Mouse (Mus musculus) lung, postnatal 14 days (tissue): ENCODE measurements at regions not wholly inside any gene's neighbourhood (a gene's known extent, or its start where the extent isn't known, plus 50 kb on each side); places are given as distances from the start of the nearest gene placed in this dataset.

Experiments used
- DNase-seq: peaks from one replicate; pipeline ENCODE4 v3.0.0; 2021

DNA sequence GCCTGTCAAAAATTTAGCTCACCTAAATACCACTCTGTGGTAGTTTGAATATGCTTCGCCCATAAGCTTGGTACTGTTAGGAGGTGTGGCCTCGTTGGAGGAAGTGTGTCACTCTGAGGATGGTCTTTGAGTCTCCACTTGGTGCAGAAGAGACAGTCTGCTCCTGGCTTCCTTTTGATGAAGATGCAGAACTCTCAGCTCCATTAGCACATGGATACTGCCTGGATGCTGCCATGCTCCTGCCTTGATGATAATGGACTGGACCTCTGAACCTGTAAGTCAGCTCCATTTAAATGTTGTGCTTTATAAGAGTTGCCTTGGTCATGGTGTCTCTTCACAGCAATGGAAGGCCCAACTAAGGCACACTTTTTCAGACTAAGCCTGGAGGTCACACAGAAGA is 56.9 kb upstream of the Pik3r1 start:
- DNase-seq: no peak

GRCm38 (mm10) chr13:101831872-101832629 is 64.0 kb upstream of the Pik3r1 start:
- no peak for DNase-seq

DNA sequence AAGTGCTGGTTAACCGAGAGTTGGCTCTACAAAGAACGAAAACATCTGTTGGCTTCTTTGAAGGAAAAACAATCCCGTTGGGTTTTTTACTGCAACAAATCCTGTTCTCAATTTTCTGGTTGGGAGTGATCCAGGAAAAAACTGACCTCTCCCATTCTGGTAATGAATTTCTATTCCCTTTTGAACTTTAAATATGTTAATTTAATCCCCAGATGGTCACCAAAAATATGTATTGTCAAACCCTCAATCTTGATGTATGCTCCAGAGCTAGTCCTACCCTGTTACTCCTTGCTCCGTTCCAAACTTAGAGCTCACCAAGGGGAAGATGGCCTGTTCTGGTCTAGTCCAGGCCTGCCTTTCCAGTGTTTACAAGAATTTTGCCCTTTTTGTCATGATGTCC is 66.5 kb upstream of the Pik3r1 start:
- DNase-seq: no peak

DNA sequence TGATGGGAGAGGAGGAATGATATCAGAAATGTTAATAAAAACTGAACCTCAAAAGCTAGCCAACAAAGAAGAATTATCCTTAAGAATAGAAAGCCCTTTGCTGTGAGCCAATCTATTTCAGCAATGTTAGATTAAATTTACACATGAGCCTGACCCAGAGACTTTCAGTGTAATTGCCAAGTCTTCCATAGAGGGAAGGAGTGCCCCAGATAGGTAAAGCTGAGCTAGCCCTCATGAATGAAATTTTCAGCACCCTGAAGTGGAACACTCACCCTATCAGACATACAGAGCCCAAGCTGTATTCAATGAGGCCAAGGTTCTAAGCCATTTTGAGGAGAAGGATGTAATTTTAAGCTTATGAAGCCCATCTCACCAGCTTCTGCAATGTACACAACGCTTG is 69.0 kb upstream of the Pik3r1 start:
- no peak for DNase-seq

- DNase-seq: no peak
These were observed 76.7 kb upstream of the Pik3r1 start for GRCm38 (mm10) chr13:101844461-101845440.

DNA sequence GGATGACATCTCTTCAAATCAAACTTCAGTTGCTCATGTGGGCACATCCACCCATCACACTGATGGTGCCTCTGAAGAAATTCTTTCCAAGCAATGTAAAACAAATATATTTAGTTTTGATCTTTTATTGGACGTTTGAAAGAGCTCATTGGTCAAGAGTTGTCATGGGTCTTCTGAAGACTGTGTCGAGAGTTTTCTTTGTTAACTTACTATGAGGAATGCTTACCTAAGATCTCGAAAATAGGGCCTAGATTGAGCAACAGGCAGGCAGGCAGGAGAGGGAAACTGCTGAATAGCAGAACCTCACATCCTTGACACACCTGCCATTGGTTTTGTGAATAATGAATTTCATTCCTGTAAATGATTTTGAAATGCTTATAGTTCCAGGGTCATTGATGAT is 78.0 kb upstream of the Pik3r1 start:
- DNase-seq: no peak

DNA sequence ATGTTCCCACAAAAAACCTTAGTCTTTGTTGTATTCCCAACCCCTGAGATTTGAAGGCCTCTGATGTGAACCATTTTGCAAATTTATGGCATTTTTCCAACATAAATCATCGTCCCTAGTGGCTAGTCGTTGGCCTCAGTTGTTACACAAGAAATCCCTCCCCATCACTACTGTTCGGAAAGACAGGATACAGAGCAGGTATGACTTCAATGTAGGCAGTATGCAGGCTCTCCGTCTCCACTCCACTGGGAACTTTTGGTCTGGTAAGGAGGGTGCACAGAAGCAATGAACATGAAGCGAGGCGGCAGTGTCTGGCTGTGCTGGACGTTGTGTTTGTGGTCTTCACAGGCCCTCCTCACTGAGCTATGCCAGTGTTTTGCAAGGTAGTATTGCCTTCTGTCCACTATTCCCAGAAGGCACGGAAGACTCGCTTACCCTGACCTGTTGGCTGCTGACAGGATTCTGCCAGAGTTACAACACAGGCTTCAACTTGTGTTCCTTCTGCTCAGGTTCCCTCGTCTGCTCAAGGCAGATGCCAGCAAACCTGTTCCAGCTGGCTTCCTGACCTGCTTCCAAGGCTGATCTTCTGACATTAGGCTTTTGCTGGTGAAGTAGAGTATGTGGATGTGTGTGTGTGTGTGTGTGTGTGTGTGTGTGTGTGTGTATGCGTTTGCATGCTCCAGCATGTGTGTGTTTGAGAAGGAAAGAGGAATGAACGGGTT is 80.0 kb upstream of the Pik3r1 start:
- no peak for DNase-seq

GRCm38 (mm10) chr13:101848601-101849147 is 80.7 kb upstream of the Pik3r1 start:
- DNase-seq: no peak

DNA sequence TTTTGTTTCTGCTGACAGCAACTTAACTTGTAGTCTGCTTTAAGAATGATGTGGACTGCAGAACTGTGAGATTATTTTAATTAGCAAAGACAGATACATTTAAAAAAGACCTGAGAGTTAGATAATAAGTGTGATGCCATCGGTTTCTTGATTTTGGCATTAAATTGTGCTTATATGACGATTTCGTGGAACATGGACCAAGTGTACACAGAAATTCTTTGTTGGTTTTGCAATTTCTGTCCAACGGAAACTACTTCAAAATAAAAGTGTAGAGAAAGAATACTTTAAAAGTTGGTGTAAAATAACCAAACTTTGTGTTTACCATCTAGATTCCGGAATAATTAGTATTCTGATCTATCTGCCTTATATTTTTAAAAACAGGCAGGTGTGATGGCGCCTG is 81.4 kb upstream of the Pik3r1 start:
- DNase-seq: no peak

DNA sequence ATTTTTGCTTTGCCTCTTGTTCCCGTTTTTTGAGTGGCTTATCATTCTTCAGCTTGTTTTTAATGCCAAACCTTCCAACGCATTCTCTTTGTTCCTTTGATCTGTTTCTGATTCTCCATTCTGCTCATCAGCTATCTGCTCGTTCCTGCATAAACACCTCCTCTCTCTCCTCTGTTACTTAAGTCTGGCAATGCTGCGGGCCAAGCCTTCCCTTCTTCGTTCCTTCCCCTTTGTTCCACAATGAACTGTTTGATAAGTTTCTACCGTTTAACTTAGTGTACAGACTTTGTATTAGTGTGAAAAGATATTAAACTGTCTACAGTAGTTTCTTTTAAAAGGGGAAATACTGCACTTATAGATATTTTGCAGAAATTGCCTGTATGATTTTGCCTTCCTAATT is 83.3 kb upstream of the Pik3r1 start:
- no peak for DNase-seq

DNA sequence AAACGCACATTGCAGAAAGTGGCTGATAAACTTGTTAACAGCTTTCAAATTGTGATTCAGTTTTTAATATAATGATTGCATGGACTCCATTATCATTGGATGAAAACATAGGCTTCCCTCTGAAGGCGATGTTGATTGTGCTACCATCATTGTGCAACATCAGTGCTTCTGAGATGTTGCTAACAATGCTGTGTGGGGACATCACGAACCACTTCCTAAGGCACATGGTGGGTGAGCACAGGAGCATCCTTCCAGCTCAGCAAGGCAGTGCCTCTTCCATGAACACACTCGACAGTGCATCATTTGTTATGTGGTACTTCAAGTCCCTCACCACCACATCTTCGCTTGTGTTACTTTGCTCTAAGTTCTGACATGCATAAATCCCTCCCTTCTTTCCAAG is 84.9 kb upstream of the Pik3r1 start:
- DNase-seq: no peak

GRCm38 (mm10) chr13:101855141-101855540 is 87.1 kb upstream of the Pik3r1 start:
- no peak for DNase-seq

GRCm38 (mm10) chr13:101860704-101861103 is 92.7 kb upstream of the Pik3r1 start:
- no peak for DNase-seq

DNA sequence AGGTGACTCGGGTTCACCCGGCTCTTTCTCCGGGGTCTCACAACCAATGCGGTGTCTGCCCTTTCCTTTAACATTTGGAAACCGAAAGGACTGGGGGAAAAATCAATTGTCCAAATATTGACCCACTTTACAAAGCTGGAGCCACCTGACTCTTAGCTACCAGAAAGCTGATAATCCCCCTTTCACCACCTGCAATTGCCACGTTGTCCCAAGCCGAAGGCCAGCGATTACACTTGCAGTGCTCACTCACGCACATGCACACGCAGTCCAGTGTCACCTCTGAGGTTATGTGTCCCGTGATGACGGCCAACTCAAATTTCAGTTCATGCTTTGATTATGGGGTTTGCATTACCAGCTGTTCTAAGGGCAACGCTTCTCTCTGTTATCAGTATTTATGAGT is 94.0 kb upstream of the Pik3r1 start:
- DNase-seq: no peak

- DNase-seq: no peak
These were observed 95.0 kb upstream of the Pik3r1 start for GRCm38 (mm10) chr13:101863015-101863414.

DNA sequence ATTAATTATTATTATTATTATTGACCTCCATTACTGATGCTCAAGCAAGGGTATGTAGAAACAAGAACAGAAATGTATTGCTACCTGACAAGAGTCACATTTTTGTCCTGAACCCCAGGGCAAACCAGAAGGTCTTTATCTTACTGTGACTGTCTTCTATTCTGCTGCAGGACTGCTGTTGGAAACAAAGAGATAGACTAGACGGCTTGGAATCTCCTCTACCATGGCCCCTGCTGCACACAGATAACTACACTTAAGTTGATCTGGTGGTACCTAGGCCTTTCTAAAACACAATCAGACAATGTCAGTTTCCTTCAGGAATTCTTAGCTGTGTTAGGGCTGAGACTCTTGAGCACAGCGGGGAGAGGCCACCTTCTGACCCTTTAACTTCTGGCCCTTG is 95.6 kb upstream of the Pik3r1 start:
- no peak for DNase-seq

GRCm38 (mm10) chr13:101866843-101867242 is 98.8 kb upstream of the Pik3r1 start:
- DNase-seq: no peak

DNA sequence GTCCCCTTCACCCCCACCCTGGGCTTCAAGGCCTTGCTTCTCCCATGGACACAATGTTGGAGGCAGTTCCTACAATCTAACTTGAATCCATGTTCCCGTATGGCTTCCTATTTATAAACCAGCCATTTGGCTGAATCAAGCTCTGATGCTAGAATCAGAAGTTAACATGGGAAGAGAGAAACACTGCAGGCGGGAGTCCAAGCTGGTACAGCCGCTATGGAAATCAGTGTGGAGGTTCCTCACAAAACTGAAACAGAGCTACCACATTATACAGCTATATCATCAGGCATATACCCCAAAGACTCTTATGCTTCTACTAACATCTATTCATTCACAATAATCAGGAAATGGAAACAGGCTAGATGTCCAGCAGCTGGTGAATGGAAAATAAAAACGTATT is 106.7 kb upstream of the Pik3r1 start:
- no peak for DNase-seq

GRCm38 (mm10) chr13:101876069-101876468 is 108.1 kb upstream of the Pik3r1 start:
- no peak for DNase-seq

- DNase-seq: no peak
These were observed 108.6 kb upstream of the Pik3r1 start for GRCm38 (mm10) chr13:101876601-101877000.

GRCm38 (mm10) chr13:101878168-101878567 is 110.2 kb upstream of the Pik3r1 start:
- DNase-seq: no peak

- DNase-seq: no peak
These were observed 111.6 kb upstream of the Pik3r1 start for GRCm38 (mm10) chr13:101879561-101880081.

- no peak for DNase-seq
These were observed 115.2 kb upstream of the Pik3r1 start for GRCm38 (mm10) chr13:101883177-101883576.
